Mouse (Mus musculus) MEL (cell line): ENCODE data around the gene Elmsan1. TPM values are rescaled to one million over a fixed set of nuclear protein-coding genes. Genes with fewer than 3 reads are reported as not detected.

Source experiments
- DNase-seq: peaks from one replicate; pipeline ENCODE4 v3.0.0; 2011; ENCODE audit warnings: low read depth, low spot score
- H3K27ac ChIP-seq: 2 replicates; pipeline ENCODE4 v1.5.1; 2012; ENCODE audit warnings: low read depth, mild to moderate bottlenecking, control low read depth, low read length, moderate library complexity; ENCODE audit not compliant: control insufficient read depth
- H3K27me3 ChIP-seq, 2 experiments: fragments of 150-350 bp in 1 of 2; sonication (generic) in 1 of 2; 2 replicates each; pipeline ENCODE4 v1.6.1; 2012; ENCODE audit warnings: low read length in 2 of 2, mild to moderate bottlenecking in 2 of 2, improper control_type of control experiment in 1 of 2, moderate library complexity in 1 of 2; ENCODE audit not compliant: insufficient read depth in 2 of 2, control insufficient read depth in 1 of 2
- H3K36me3 ChIP-seq, 2 experiments: 2 replicates each; pipeline ENCODE4 v1.6.1; 2012 to 2014; ENCODE audit warnings: low read length in 2 of 2, improper control_type of control experiment in 1 of 2, inconsistent platforms in 1 of 2, mild to moderate bottlenecking in 1 of 2; ENCODE audit not compliant: insufficient read depth in 2 of 2, control insufficient read depth in 1 of 2
- H3K4me1 ChIP-seq, 2 experiments: fragments of 150-350 bp in 1 of 2; sonication (generic) in 1 of 2; 2 replicates each; pipeline ENCODE4 v1.6.1; 2012; ENCODE audit warnings: low read length in 2 of 2, improper control_type of control experiment in 1 of 2, mild to moderate bottlenecking in 1 of 2; ENCODE audit not compliant: insufficient read depth in 2 of 2, control insufficient read depth in 1 of 2
- H3K4me3 ChIP-seq, 2 experiments: fragments of 150-350 bp in 1 of 2; sonication (generic) in 1 of 2; 2 replicates each; pipeline ENCODE4 v1.5.1; 2012; ENCODE audit warnings: low read depth in 2 of 2, low read length in 2 of 2, mild to moderate bottlenecking in 2 of 2, moderate library complexity in 2 of 2, control low read depth in 1 of 2, improper control_type of control experiment in 1 of 2; ENCODE audit not compliant: control insufficient read depth in 1 of 2, insufficient read depth in 1 of 2
- H3K79me2 ChIP-seq: 2 replicates; pipeline ENCODE4 v1.6.1; 2012; ENCODE audit warnings: mild to moderate bottlenecking, low read length, moderate library complexity; ENCODE audit not compliant: control insufficient read depth, poor library complexity, insufficient read depth
- H3K9ac ChIP-seq: 2 replicates; pipeline ENCODE4 v1.6.1; 2012; ENCODE audit warnings: low read depth, mild to moderate bottlenecking, control low read depth, low read length, moderate library complexity; ENCODE audit not compliant: control insufficient read depth, poor library complexity, severe bottlenecking
- H3K9me3 ChIP-seq: fragments of 150-350 bp; sonication (generic); replicated peaks from 2 replicates; pipeline ENCODE4 v1.6.1; 2012; ENCODE audit warnings: mild to moderate bottlenecking, low read length, improper control_type of control experiment, moderate library complexity; ENCODE audit not compliant: insufficient read depth
- BHLHE40 ChIP-seq: IDR thresholded peaks from 2 replicates; pipeline ENCODE4 v1.6.1; 2012; ENCODE audit warnings: low read depth, mild to moderate bottlenecking, inconsistent platforms, low read length, improper control_type of control experiment, borderline replicate concordance
- CTCF ChIP-seq, 3 experiments: IDR thresholded peaks in 2 of 3; conservative IDR thresholded peaks in 1 of 3; 2 replicates each; pipeline ENCODE4 v1.5.1; 2011 to 2012; ENCODE audit warnings: low read length in 3 of 3, low read depth in 2 of 3, mild to moderate bottlenecking in 2 of 3, improper control_type of control experiment in 1 of 3, inconsistent platforms in 1 of 3, mixed read lengths in 1 of 3, moderate library complexity in 1 of 3; ENCODE audit not compliant: control insufficient read depth in 1 of 3, insufficient read depth in 1 of 3, poor library complexity in 1 of 3, severe bottlenecking in 1 of 3
- ELF1 ChIP-seq: IDR thresholded peaks from 2 replicates; pipeline ENCODE4 v1.6.1; 2014; ENCODE audit warnings: low read depth, mild to moderate bottlenecking, inconsistent platforms, low read length, improper control_type of control experiment, moderate library complexity
- ETS1 ChIP-seq: IDR thresholded peaks from 2 replicates; pipeline ENCODE4 v1.6.1; 2012; ENCODE audit warnings: low read depth, mild to moderate bottlenecking, inconsistent platforms, low read length, improper control_type of control experiment, moderate library complexity
- GABPA ChIP-seq: IDR thresholded peaks from 2 replicates; pipeline ENCODE4 v1.6.1; 2012; ENCODE audit warnings: low read depth, mild to moderate bottlenecking, inconsistent platforms, low read length, improper control_type of control experiment, moderate library complexity
- HCFC1 ChIP-seq: IDR thresholded peaks from 2 replicates; pipeline ENCODE4 v1.6.1; 2012; ENCODE audit warnings: low read depth, mild to moderate bottlenecking, inconsistent platforms, low read length, improper control_type of control experiment, moderate library complexity
- JUND ChIP-seq: IDR thresholded peaks from 2 replicates; pipeline ENCODE4 v1.6.1; 2011; ENCODE audit warnings: low read depth, mild to moderate bottlenecking, improper control_type of control experiment, low read length
- MAFK ChIP-seq: IDR thresholded peaks from 2 replicates; pipeline ENCODE4 v1.6.1; 2011; ENCODE audit warnings: low read depth, mild to moderate bottlenecking, low read length, improper control_type of control experiment, borderline replicate concordance
- MAZ ChIP-seq: IDR thresholded peaks from 2 replicates; pipeline ENCODE4 v1.6.1; 2012; ENCODE audit warnings: low read depth, mild to moderate bottlenecking, inconsistent platforms, low read length, improper control_type of control experiment
- MEF2A ChIP-seq: IDR thresholded peaks from 2 replicates; pipeline ENCODE4 v1.6.1; 2014; ENCODE audit warnings: low read depth, mild to moderate bottlenecking, inconsistent platforms, low read length, improper control_type of control experiment; ENCODE audit not compliant: poor library complexity, insufficient replicate concordance, severe bottlenecking; ENCODE audit errors: extremely low read depth
- MYB ChIP-seq: IDR thresholded peaks from 2 replicates; pipeline ENCODE4 v1.6.1; 2011; ENCODE audit warnings: mild to moderate bottlenecking, low read depth, low read length, improper control_type of control experiment
- NRF1 ChIP-seq: IDR thresholded peaks from 2 replicates; pipeline ENCODE4 v1.6.1; 2014; ENCODE audit warnings: low read depth, mild to moderate bottlenecking, inconsistent platforms, low read length, improper control_type of control experiment, moderate library complexity; ENCODE audit not compliant: poor library complexity, insufficient read depth, severe bottlenecking
- POLR2AphosphoS5 ChIP-seq: IDR thresholded peaks from 2 replicates; pipeline ENCODE4 v1.6.1; 2012; ENCODE audit warnings: low read depth, borderline replicate concordance, mild to moderate bottlenecking, inconsistent platforms, low read length, moderate library complexity, mixed read lengths
- RAD21 ChIP-seq: IDR thresholded peaks from 2 replicates; pipeline ENCODE4 v1.6.1; 2011; ENCODE audit warnings: mild to moderate bottlenecking, low read depth, low read length, improper control_type of control experiment
- SMC3 ChIP-seq: IDR thresholded peaks from 2 replicates; pipeline ENCODE4 v1.6.1; 2011; ENCODE audit warnings: low read depth, low read length, improper control_type of control experiment
- TBP ChIP-seq: IDR thresholded peaks from 2 replicates; pipeline ENCODE4 v1.8.0; 2011; ENCODE audit warnings: low read depth, low read length, improper control_type of control experiment
- USF1 ChIP-seq: IDR thresholded peaks from 2 replicates; pipeline ENCODE4 v1.6.1; 2014; ENCODE audit warnings: low read depth, mild to moderate bottlenecking, inconsistent platforms, low read length, improper control_type of control experiment, moderate library complexity
- USF2 ChIP-seq, 2 experiments: IDR thresholded peaks; 2 replicates each; pipeline ENCODE4 v1.6.1; 2011 to 2012; ENCODE audit warnings: improper control_type of control experiment in 2 of 2, low read length in 2 of 2, borderline replicate concordance in 1 of 2, inconsistent platforms in 1 of 2, low read depth in 1 of 2, mild to moderate bottlenecking in 1 of 2; ENCODE audit not compliant: insufficient read depth in 1 of 2
- ZKSCAN1 ChIP-seq: IDR thresholded peaks from 2 replicates; pipeline ENCODE4 v1.6.1; 2012; ENCODE audit warnings: low read depth, mild to moderate bottlenecking, inconsistent platforms, low read length, improper control_type of control experiment, moderate library complexity
- ZMIZ1 ChIP-seq: IDR thresholded peaks from 2 replicates; pipeline ENCODE4 v1.6.1; 2012; ENCODE audit warnings: low read depth, mild to moderate bottlenecking, inconsistent platforms, low read length, improper control_type of control experiment, moderate library complexity
- polyA plus RNA-seq, 2 experiments: library from polyadenylated mRNA; stranded (reverse) in 1 of 2; unstranded in 1 of 2; fragments of >175 nt in 1 of 2; fragments of >200 nt in 1 of 2; gene quantifications; 2 replicates each; pipeline versions ENCODE4 v1.2.1 to v1.2.4; 2012; ENCODE audit warnings: low replicate concordance in 2 of 2, low read depth in 1 of 2; ENCODE audit not compliant: insufficient read length in 2 of 2, insufficient read depth in 1 of 2, missing spikeins in 1 of 2
- total RNA-seq: library from RNA; depleted of rRNA; stranded (reverse); fragments of 300-350 nt; gene quantifications from 2 replicates; pipeline ENCODE4 v1.2.3, GENCODE M21; 2012

Gene Elmsan1
- total and polyA plus RNA-seq, 3 experiments = 7.7 to 25.3 TPM; not detected in 1

DNA sequence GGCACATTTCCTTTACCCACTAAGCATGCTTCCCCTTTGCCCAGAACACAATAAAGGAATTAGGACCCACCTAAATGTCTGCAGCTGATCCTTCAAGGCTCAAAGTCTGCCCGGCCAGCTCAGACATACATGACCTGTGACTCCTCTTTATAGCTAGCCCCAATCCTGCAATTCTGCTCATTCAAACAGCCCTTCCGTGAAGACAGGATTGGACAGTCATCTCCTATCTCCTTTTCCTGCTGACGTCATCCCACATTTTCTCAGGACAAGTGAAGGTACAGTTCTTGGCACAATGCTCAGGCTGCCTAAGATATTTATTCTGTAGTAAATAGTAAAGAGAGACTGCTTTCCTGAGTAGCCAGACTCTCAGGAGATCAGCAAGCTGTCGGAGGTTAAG lies 1.6 kb downstream of the Elmsan1 start:
- Histone ChIP-seq H3K27ac (no peak overlapping the region), H3K4me1 (peaks cover 2 to 10% of the 10 kb centered on the region in 2 experiments; a peak in 3 of 4 replicates), H3K9ac (no peak overlapping the region), H3K9me3 (no peaks in the 10 kb centered on the region), H3K36me3 (peaks cover 0 to 4% of the 10 kb centered on the region in 2 experiments; a peak in 2 of 4 replicates), H3K79me2 (peaks cover 38% of the 10 kb centered on the region), H3K4me3 (peak overlapping the region in 1 of 2 experiments; percentile 97; a peak in 2 of 4 replicates), H3K27me3 (no peaks in the 10 kb centered on the region)
- TF ChIP-seq HCFC1 (no peak), RAD21 (no peak), SMC3 (no peak), TBP (no peak), MEF2A (no peak), NRF1 (no peak), MYB (no peak), ETS1 (no peak), USF2 (IDR thresholded peaks at IDR 0.05; ENCODE audit: borderline replicate concordance in 1 of 2, insufficient read depth in 1 of 2, low read depth in 1 of 2, low read length in 2 of 2) (no peak), MAZ (no peak), ELF1 (no peak), POLR2AphosphoS5 (no peak), CTCF (IDR thresholded peaks at IDR 0.05 in 2 of 3, conservative IDR thresholded peaks at IDR 0.05 in 1 of 3; ENCODE audit: control insufficient read depth in 1 of 3, insufficient read depth in 1 of 3, low read depth in 2 of 3, low read length in 3 of 3, poor library complexity in 1 of 3, severe bottlenecking in 1 of 3) (no peak), ZKSCAN1 (no peak), GABPA (no peak), USF1 (no peak), ZMIZ1 (no peak), MAFK (no peak), BHLHE40 (no peak), JUND (no peak)
- DNase-seq = no peak
